Mouse (Mus musculus) megakaryocyte progenitor cell, adult 5-6 weeks (primary cell): ENCODE results near the gene Ssr3. TPM values are rescaled to one million over a fixed set of nuclear protein-coding genes. Genes with fewer than 3 reads are reported as not detected.

Experiments used
- total RNA-seq, 2 experiments: library from RNA; stranded (forward) in 1 of 2; stranded (reverse) in 1 of 2; fragments of 157-497, 149-512 nt in 1 of 2; fragments of 200-1000 nt in 1 of 2; gene quantifications; 2 replicates each; pipeline versions ENCODE4 v1.2.3 to v1.2.4; 2015 to 2017

Gene Ssr3
- total RNA-seq, 2 experiments from 2014 or later, result 368 to 436 TPM

Other genes with a start within 250 kb of the Ssr3 start
- 20.9 and 31.8 TPM in 2 replicates for gene Tiparp, start 135.8 kb upstream of the Ssr3 start, total RNA-seq (2015)
- 17.8 and 24.5 TPM in 2 replicates for gene Tiparp, start 135.8 kb upstream of the Ssr3 start, total RNA-seq (2017)